Mouse (Mus musculus) neural tube, embryonic 14.5 days (tissue): ENCODE data around the gene Ces4a. TPM values are rescaled to one million over a fixed set of nuclear protein-coding genes. Genes with fewer than 3 reads are reported as not detected.
A peak's percentile ranks its signal among the peaks of the same experiment; 100 is the strongest.

ENCODE experiments used
- ATAC-seq: fragments of 200-750 bp; cut with Nextera tagmentation; 2 replicates; pipeline ENCODE4 v1.8.0; 2017; ENCODE audit warnings: low read depth, mild to moderate bottlenecking, moderate TSS enrichment, moderate library complexity
- H3K27ac ChIP-seq: fragments of 300-500 bp; sonication (generic); 2 replicates; pipeline ENCODE4 v1.5.1; 2014; ENCODE audit warnings: low read depth, mild to moderate bottlenecking, control low read depth, low read length, moderate library complexity, mixed read lengths
- H3K27me3 ChIP-seq: fragments of 300-500 bp; sonication (generic); 2 replicates; pipeline ENCODE4 v1.6.1; 2014; ENCODE audit warnings: low read length; ENCODE audit not compliant: control insufficient read depth, insufficient read depth
- H3K36me3 ChIP-seq: fragments of 300-500 bp; sonication (generic); 2 replicates; pipeline ENCODE4 v1.6.1; 2014; ENCODE audit warnings: low read length, mixed read lengths; ENCODE audit not compliant: control insufficient read depth, insufficient read depth
- H3K4me1 ChIP-seq: fragments of 300-500 bp; sonication (generic); 2 replicates; pipeline ENCODE4 v1.6.1; 2014; ENCODE audit warnings: low read length; ENCODE audit not compliant: control insufficient read depth, insufficient read depth
- H3K4me2 ChIP-seq: fragments of 300-500 bp; sonication (generic); 2 replicates; pipeline ENCODE4 v1.6.1; 2014; ENCODE audit warnings: mild to moderate bottlenecking, low read depth, low read length, control low read depth
- H3K4me3 ChIP-seq: fragments of 300-500 bp; sonication (generic); 2 replicates; pipeline ENCODE4 v1.5.1; 2014; ENCODE audit warnings: low read depth, low read length, control low read depth, mixed read lengths
- H3K9ac ChIP-seq: fragments of 300-500 bp; sonication (generic); replicated peaks from 2 replicates; pipeline ENCODE4 v1.6.1; 2014; ENCODE audit warnings: low read depth, mild to moderate bottlenecking, control low read depth, low read length, mixed read lengths
- H3K9me3 ChIP-seq: fragments of 300-500 bp; sonication (generic); 2 replicates; pipeline ENCODE4 v1.6.1; 2016; ENCODE audit warnings: low read length; ENCODE audit not compliant: control insufficient read depth
- WGBS: fragments of 180-500 bp; shearing (Covaris S2); extraction: QIAGEN DNeasy Blood & Tissue Kit; methylation state at CpG from one replicate; pipeline ENCODE4 v1.1.7; 2014; 5-methylcytosine and 5-hydroxymethylcytosine counted together
- polyA plus RNA-seq: library from polyadenylated mRNA; unstranded; fragments of >200 nt; fragmentation: Nextera tagmentation; extraction: Ambion mirVana; gene quantifications from 2 replicates; pipeline ENCODE4 v1.2.1, GENCODE M21; 2014

Ces4a gene
- polyA plus RNA-seq, 1 experiment from 2014 or later: 0.08 TPM

GRCm38 (mm10) chr8:105138423-105138822 lies 6.8 kb downstream of the Ces4a start:
- no peaks in the 10 kb centered on the region for H3K9me3 ChIP-seq
- no peaks in the 10 kb centered on the region for H3K27me3 ChIP-seq

GRCm38 (mm10) chr8:105142395-105142794 lies 10.8 kb downstream of the Ces4a start:
- H3K27me3 ChIP-seq: no peaks in the 10 kb centered on the region
- ATAC-seq: no peak
- no peak overlapping the region for H3K4me2 ChIP-seq
- H3K9ac ChIP-seq: no peak overlapping the region
- WGBS: 37% methylated on average over 19 of the region's 19 CpGs
- H3K4me3 ChIP-seq: no peak overlapping the region
- H3K27ac ChIP-seq: no peak overlapping the region
- H3K36me3 ChIP-seq: no peaks in the 10 kb centered on the region
- no peaks in the 10 kb centered on the region for H3K9me3 ChIP-seq
- H3K4me1 ChIP-seq: no peaks in the 10 kb centered on the region

More at GRCm38 (mm10) chr8:105138423-105138822, 6.8 kb downstream of the Ces4a start:
- H3K27ac ChIP-seq: no peak overlapping the region
- WGBS: 21% methylated on average over 4 of the region's 4 CpGs
- ATAC-seq: no peak
- no peak overlapping the region for H3K9ac ChIP-seq
- H3K36me3 ChIP-seq: no peaks in the 10 kb centered on the region
- H3K4me3 ChIP-seq: no peak overlapping the region
- no peaks in the 10 kb centered on the region for H3K4me1 ChIP-seq
- H3K4me2 ChIP-seq: no peak overlapping the region

- no peaks in the 10 kb centered on the region for H3K27me3 ChIP-seq
- ATAC-seq: no peak
- 66% methylated on average over 4 of the region's 4 CpGs for WGBS
- H3K4me2 ChIP-seq: no peak overlapping the region
- peaks cover 13% of the 10 kb centered on the region; the same call in 1 of the 2 replicates for H3K4me1 ChIP-seq
- H3K9ac ChIP-seq: no peak overlapping the region
- H3K36me3 ChIP-seq: no peaks in the 10 kb centered on the region
- no peak overlapping the region for H3K27ac ChIP-seq
- no peak overlapping the region for H3K4me3 ChIP-seq
- no peaks in the 10 kb centered on the region for H3K9me3 ChIP-seq
Observed at GRCm38 (mm10) chr8:105151654-105152053, 20.1 kb downstream of the Ces4a start.

- 2% methylated on average over 27 of the region's 27 CpGs for WGBS
- peak; percentile 91 for ATAC-seq
- no peaks in the 10 kb centered on the region for H3K36me3 ChIP-seq
Observed at GRCm38 (mm10) chr8:105152623-105153398, 21.2 kb downstream of the Ces4a start.

GRCm38 (mm10) chr8:105154316-105154715 lies 22.7 kb downstream of the Ces4a start:
- Histone ChIP-seq H3K9me3 (no peaks in the 10 kb centered on the region), H3K4me1 (peaks cover 13% of the 10 kb centered on the region; the same call in 1 of the 2 replicates), H3K36me3 (no peaks in the 10 kb centered on the region), H3K4me3 (no peak overlapping the region), H3K9ac (no peak overlapping the region), H3K4me2 (no peak overlapping the region), H3K27ac (no peak overlapping the region), H3K27me3 (no peaks in the 10 kb centered on the region)
- no peak for ATAC-seq
- WGBS: 88% methylated on average over 5 of the region's 5 CpGs

More at GRCm38 (mm10) chr8:105152623-105153398, 21.2 kb downstream of the Ces4a start:
- H3K4me1 ChIP-seq: peaks cover 13% of the 10 kb centered on the region; the same call in 1 of the 2 replicates
- H3K9ac ChIP-seq: peak overlapping the region; percentile 39
- no peaks in the 10 kb centered on the region for H3K9me3 ChIP-seq
- H3K4me3 ChIP-seq: peak overlapping the region; percentile 24
- peak overlapping the region; percentile 52 for H3K27ac ChIP-seq
- H3K4me2 ChIP-seq: peak overlapping the region; percentile 56
- no peaks in the 10 kb centered on the region for H3K27me3 ChIP-seq

- Histone ChIP-seq H3K4me3 (no peak overlapping the region), H3K9ac (no peak overlapping the region), H3K36me3 (no peaks in the 10 kb centered on the region), H3K27ac (no peak overlapping the region), H3K9me3 (no peaks in the 10 kb centered on the region), H3K4me1 (peaks cover 13% of the 10 kb centered on the region; the same call in 1 of the 2 replicates), H3K27me3 (no peaks in the 10 kb centered on the region), H3K4me2 (no peak overlapping the region)
- no peak for ATAC-seq
- 85% methylated on average over 6 of the region's 6 CpGs for WGBS
Observed at GRCm38 (mm10) chr8:105155091-105155745, 23.6 kb downstream of the Ces4a start.

GRCm38 (mm10) chr8:105157555-105157954 lies 26.0 kb downstream of the Ces4a start:
- ATAC-seq: no peak
- Histone ChIP-seq H3K9ac (no peak overlapping the region), H3K27ac (no peak overlapping the region), H3K9me3 (no peaks in the 10 kb centered on the region), H3K27me3 (no peaks in the 10 kb centered on the region), H3K4me2 (no peak overlapping the region), H3K4me3 (no peak overlapping the region), H3K4me1 (peaks cover 8% of the 10 kb centered on the region; the same call in 1 of the 2 replicates), H3K36me3 (no peaks in the 10 kb centered on the region)
- WGBS: 61% methylated on average over 10 of the region's 10 CpGs

- Histone ChIP-seq H3K36me3 (no peaks in the 10 kb centered on the region), H3K4me3 (no peak overlapping the region), H3K27me3 (no peaks in the 10 kb centered on the region), H3K4me1 (peaks cover 3% of the 10 kb centered on the region; the same call in 1 of the 2 replicates), H3K27ac (no peak overlapping the region), H3K9me3 (no peaks in the 10 kb centered on the region), H3K4me2 (no peak overlapping the region), H3K9ac (no peak overlapping the region)
- WGBS: 84% methylated on average over 3 of the region's 3 CpGs
- no peak for ATAC-seq
Observed at GRCm38 (mm10) chr8:105158084-105158483, 26.5 kb downstream of the Ces4a start.

- no peak for ATAC-seq
- WGBS: 62% methylated on average over 3 of the region's 3 CpGs
Observed at GRCm38 (mm10) chr8:105161121-105161652, 29.6 kb downstream of the Ces4a start.

More at GRCm38 (mm10) chr8:105161121-105161652, 29.6 kb downstream of the Ces4a start:
- Histone ChIP-seq H3K4me1 (no peaks in the 10 kb centered on the region), H3K9ac (no peak overlapping the region), H3K4me2 (no peak overlapping the region), H3K4me3 (no peak overlapping the region), H3K9me3 (no peaks in the 10 kb centered on the region), H3K36me3 (no peaks in the 10 kb centered on the region), H3K27ac (no peak overlapping the region), H3K27me3 (no peaks in the 10 kb centered on the region)
